Mouse (Mus musculus) hindlimb bud, embryonic 11.5 days (tissue): ENCODE results near the gene Kcmf1.
A peak's percentile ranks its signal among the peaks of the same experiment; 100 is the strongest.
"Not testable (repeated sequence)": the region's sequence is repeated elsewhere in the genome, so short reads cannot be mapped to it uniquely, and the experiment has no call there.

ENCODE experiments used
- DNase-seq: peaks from one replicate; pipeline ENCODE4 v3.0.0-alpha.2; 2012; ENCODE audit warnings: low read depth, low spot score; ENCODE audit errors: extremely low spot score

Kcmf1 gene

GRCm38 (mm10) chr6:72851633-72852032 is 48.1 kb downstream of the Kcmf1 start:
- no peak for DNase-seq

GRCm38 (mm10) chr6:72841986-72842502 is 57.7 kb downstream of the Kcmf1 start:
- DNase-seq, result no peak

GRCm38 (mm10) chr6:72840867-72841780 is 58.7 kb downstream of the Kcmf1 start:
- DNase-seq, result no peak

GRCm38 (mm10) chr6:72837756-72838155 is 62.0 kb downstream of the Kcmf1 start:
- no peak for DNase-seq

- no peak for DNase-seq
Observed at GRCm38 (mm10) chr6:72834518-72834917, 65.3 kb downstream of the Kcmf1 start.

GRCm38 (mm10) chr6:72831858-72832257 is 67.9 kb downstream of the Kcmf1 start:
- no peak for DNase-seq

- DNase-seq, result peak; percentile 92
Observed at GRCm38 (mm10) chr6:72831276-72831675, 68.5 kb downstream of the Kcmf1 start.

- no peak for DNase-seq
Observed at GRCm38 (mm10) chr6:72828857-72829256, 70.9 kb downstream of the Kcmf1 start.

GRCm38 (mm10) chr6:72828037-72828436 is 71.7 kb downstream of the Kcmf1 start:
- not testable (repeated sequence) for DNase-seq

- no peak for DNase-seq
Observed at GRCm38 (mm10) chr6:72825762-72826161, 74.0 kb downstream of the Kcmf1 start.

- no peak for DNase-seq
Observed at GRCm38 (mm10) chr6:72824971-72825737, 74.6 kb downstream of the Kcmf1 start.

- DNase-seq, result no peak
Observed at GRCm38 (mm10) chr6:72813456-72813855, 86.3 kb downstream of the Kcmf1 start.

- DNase-seq, result no peak
Observed at GRCm38 (mm10) chr6:72810248-72810647, 89.5 kb downstream of the Kcmf1 start.

GRCm38 (mm10) chr6:72809522-72810149 is 90.1 kb downstream of the Kcmf1 start:
- DNase-seq, result no peak

- no peak for DNase-seq
Observed at GRCm38 (mm10) chr6:72808342-72808741, 91.4 kb downstream of the Kcmf1 start.

GRCm38 (mm10) chr6:72803669-72804068 is 96.1 kb downstream of the Kcmf1 start:
- DNase-seq, result no peak

- DNase-seq, result no peak
Observed at GRCm38 (mm10) chr6:72802119-72802518, 97.7 kb downstream of the Kcmf1 start.

- DNase-seq, result no peak
Observed at GRCm38 (mm10) chr6:72800641-72801040, 99.1 kb downstream of the Kcmf1 start.

- DNase-seq, result no peak
Observed at GRCm38 (mm10) chr6:72797763-72798162, 102.0 kb downstream of the Kcmf1 start.

GRCm38 (mm10) chr6:72795444-72795843 is 104.3 kb downstream of the Kcmf1 start:
- DNase-seq, result no peak

- no peak for DNase-seq
Observed at GRCm38 (mm10) chr6:72794870-72795269, 104.9 kb downstream of the Kcmf1 start.
